Mouse (Mus musculus) cerebellum, adult 18-20 months (tissue): Measurements from ENCODE around the gene Gm10134.
A peak's percentile ranks its signal among the peaks of the same experiment; 100 is the strongest.

Source experiments
- DNase-seq, 2 experiments: peaks; one replicate each; pipeline ENCODE4 v3.0.0; 2021

Gene Gm10134

DNA sequence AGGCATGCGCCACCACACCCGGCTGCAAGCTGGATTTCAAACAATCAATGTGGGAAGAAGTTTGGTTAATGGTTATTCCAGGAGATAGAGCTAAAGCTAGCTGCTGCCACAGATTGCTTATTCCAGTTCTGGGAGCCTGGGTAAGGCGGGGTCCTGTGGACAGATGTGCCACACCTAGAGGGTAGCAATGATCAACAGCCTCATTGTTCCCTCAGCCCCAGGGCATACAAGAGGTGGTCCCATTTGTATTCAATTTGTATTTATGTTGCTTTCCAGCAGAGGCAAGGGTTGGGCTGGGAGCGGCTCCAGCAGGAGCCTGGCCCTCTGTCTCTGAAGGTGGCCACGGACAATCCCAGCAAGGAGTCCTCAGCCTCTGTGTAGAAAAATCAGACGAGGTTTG lies 396 bp downstream of the Gm10134 start:
- DNase-seq = no peak

DNA sequence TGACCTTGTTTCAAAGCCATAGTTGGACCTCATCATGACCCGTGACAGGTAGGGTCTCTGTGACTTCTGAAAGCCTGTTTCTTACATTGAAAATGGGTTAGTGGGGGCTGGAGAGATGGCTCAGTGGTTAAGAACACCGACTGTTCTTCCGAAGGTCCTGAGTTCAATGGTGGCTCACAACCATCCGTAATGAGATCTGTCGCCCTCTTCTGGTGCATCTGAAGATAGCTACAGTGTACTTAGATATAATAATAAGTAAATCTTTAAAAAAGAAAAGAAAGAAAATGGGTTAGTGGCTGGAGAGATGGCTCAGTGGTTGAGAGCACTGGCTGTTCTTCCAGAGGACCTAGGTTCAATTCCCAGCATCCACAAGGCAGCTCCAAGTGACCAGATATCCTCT lies 5.7 kb downstream of the Gm10134 start:
- DNase-seq = peak; percentile 8

DNA sequence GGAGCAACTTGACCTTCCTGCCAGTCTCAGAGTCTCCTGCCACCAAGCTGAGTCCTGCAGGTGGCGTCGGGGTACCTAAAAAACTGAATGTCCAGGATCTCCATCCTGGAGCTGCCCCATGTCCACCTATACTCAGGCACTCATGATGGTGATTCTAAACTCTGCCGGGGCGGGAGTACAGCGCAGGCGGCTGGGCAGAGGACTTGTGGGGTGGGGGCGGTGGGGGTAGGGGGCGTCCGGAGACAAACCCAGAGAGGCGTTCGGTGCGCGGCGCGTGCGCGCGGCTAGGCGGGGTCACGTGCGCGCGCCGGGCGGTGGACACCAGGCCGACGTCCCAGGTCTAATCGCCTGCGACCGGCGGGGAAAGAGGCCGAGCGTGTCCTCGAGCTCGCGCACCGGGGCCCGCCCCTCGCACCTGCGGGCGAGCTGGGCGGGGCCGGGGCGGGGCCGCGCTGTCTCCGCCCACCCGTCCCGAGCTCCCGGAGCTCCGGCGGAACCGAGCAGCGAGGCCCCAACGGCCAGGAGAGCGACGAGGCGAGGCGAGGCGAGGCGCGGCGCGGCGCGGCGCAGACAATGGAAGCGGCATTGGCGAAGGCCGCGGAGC lies 7.0 kb downstream of the Gm10134 start, which contains the start of gene Ralgds:
Ralgds (plus strand) TSS at position 328 of the 604 bp plus-strand sequence.
- peak; percentile 84 to 88 for DNase-seq

DNA sequence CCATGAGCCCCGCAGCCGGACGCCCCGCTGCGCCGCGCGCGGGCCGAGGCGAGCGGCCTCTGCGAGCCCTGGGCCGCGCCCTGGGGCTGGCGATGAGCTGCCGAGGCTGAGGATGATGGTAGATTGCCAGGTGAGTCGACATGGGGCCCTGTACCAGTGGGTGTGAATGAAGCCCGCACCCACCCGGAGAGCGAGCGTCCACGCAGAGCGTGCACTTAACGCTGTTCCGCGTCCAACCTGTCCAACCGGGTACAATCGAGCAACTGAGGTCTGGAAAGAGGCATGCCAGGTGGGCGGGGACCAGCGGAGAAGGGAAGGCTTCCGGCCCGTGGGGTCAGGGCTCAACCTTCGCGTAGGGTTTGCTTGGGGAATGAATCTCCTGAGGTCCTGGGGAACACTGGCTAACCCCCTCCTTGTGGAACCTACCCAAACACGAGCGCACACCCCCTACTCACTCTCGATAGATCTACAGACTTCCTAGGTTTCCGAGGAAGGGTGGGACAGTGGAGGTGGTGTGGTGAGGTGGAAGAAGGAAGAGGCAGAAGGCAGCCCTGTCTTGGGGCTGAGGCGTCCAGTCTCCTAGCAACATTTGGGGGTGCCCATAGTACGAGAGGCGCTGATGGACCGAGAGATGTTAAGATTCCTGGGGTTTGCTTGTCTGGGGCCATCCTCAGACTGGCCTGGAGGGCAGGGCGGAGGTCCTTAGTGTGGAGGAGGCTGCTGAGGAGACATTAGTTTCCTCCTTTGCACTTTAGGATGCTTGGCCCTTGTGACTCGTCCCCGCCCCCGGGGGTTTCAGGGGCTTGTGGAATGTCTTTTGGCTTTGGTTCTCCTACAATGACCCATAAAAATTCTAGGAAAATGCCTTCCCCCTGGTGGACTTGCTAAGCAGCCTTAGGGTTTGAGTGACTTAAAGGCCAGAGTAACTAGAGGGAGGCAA lies 7.8 kb downstream of the Gm10134 start:
- DNase-seq = peak; percentile 50 to 62

DNA sequence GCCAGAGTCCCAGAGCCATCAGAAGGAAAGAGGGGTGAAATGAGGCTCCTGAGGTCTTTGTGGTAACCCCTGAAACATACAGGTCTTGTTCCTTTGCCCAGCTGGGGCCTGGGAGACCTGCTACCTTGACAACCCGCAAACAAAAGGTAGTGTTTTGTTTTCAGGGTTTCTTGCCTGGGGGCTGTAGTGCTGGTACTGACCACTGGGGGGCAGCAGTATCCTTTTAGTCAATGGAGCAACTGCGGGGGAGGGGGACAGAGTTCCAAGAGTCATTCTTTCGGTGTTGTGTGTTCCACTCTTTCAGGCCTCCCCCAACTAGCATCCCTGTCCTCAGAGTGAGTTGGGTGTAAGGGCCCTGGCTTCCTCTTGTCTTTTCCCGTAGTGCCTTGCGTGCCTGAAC lies 8.6 kb downstream of the Gm10134 start:
- peak; percentile 84 to 93 for DNase-seq

DNA sequence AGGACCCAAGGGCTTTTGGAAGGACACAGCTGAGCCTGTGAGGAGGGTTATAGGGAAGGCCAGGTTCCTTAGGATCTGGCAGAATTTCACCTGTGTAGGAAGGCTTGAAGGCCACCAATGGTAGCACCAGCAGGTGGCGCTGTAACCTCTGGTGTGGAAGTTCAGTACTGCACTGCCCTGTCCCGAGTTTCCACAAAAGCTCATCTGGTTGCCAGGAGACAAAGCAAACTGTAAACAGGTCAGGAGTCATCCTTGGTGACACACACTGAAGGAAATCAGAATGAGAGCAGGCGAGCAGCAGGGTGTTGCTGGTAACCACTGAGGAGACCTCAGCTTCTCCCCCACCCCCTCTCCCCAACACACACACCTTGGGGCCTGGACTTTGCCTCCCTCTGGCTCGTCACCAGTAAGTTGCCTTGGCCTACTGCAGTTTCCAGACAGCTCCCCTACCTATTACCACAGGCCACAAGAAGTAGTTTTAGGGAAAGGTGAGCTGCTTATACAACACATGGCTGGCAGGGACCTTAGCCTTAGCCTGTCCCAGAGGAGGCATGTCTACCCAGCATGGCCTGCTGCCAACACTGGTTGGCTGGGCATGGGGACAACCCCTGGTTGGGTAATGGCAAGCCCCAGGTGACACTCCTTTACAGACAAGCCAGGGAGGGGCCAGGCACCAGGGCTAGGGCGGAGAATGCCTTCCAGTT lies 11.5 kb downstream of the Gm10134 start:
- DNase-seq = peak; percentile 75 to 84

DNA sequence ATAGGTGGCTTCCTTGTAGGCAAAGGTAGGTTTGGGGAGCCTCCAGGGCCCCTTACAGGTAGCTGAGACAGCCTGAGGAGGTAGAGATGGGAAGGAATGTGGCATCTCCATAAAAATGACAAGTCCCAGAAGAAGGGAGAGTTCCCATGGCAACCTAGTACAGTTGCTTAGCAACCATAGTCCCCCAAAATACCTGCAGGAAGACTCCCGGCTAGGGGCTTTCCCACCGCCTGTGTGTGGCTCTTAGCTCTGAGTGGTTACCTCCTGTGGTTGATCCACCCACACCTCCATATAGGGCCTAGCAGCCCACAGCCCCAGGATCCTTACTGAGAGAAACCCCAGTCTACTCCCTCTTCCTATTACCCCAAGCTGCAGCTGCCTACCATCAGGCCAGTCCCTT lies 12.3 kb downstream of the Gm10134 start:
- DNase-seq = no peak

DNA sequence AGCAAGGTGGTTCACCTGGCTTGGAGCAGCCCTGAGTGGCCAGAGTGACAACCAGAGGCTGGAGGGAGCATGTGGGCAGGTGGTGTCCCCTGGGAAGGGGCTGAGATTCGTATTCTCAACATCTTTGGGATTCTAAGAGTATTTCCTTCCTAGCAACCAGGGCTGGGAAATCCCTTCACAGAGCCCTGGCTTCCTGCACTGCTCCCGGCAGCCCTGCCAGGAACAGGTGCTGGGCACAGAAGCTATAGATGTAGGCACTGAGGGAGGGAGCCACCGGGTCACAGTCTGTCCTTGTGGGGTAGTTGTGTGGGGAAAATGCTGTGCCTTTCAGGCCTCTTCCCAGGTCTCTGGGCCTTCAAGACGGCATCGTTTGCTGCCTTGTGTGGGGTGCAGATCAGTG lies 14.7 kb downstream of the Gm10134 start:
- peak; percentile 74 to 82 for DNase-seq

DNA sequence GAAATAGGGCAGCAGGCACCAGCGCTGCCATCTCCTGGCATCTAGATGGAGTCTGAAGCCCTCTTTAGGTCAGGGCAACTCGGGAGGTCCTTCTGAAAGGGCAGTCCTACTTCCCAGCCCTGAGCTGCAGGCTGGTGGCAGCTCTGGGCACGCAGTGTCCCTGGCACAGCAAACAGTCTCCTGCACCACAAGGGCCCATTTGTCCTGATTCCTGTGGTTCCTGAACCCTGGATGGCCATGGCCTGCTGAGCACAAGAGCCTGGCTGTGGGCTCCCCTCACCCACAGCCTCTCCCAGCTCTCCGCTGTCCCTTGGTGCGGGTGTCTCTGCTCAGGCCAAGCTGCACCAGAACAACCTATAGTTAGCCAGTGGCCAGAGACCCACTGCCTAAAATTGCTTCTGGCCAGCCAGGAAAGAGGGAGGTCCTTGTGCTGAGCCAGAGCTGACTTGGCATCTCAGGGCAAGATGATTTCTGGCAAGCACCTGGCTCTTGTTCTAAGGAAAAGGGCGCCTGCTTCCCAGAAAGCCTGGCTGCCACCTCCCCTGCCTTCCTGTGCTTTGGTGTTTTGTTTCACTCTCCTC lies 15.8 kb downstream of the Gm10134 start:
- peak; percentile 68 to 73 for DNase-seq

DNA sequence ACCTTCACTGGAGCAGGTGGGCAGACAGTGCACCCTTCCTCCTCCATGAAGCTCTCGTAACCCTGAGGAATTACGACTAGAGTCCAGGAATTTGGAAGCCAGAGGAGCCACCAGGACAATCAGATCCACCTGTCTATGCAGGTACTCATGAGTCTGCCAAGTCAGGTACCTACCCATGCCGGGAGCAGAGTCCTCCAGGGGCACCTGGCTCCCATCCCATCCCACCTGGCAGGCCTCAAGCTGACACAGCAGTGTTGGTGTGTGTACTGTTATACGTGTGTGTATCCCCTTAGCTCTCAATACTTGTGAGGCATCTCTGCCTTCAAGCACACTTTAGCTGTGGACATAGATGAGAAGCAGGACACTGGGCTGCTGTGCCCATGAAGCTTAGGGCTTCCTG lies 16.3 kb downstream of the Gm10134 start:
- DNase-seq = peak; percentile 51 to 57

DNA sequence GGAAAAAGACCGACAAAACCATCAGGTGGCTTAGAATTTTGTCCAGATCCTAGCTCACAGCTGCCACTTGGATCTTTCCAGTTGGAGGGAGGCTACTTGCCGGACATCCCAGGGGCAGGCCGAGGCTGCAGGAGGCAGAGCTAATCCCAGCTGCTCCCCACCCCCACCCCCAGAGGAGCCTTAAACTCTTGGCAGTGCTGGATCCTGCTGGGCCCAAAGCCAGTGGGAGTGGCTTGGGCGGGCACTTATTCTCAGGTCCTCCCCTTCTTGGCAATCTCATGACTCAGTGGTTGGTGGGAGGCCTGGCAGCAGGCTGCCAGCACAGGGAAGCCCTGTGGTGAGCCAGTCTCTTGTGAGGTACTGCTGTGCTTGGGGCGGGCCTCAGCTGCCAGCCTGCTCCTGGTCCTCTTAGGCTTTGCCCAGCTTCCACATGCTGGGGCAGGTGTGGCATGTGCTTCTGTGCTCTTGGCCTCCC lies 17.8 kb downstream of the Gm10134 start:
- peak; percentile 78 to 82 for DNase-seq

DNA sequence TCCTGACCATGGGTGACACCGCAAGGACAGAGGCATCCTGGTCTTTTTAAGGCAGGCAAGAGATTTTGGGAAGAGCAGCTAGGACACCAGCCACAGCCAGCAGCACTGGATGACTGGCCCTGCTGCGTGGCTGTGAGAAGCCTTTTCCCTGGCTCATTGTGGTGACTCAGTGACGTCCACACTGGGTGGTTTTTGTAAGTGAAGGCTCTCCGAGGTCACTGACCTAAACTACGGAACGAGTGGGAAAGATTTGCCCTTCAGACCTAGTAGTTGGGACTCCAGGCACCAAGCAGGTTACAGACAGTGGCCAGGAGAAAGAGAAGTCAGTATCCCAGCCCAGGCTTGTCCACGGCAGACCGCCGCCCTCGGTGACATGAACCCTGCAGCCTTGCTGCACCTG lies 18.5 kb downstream of the Gm10134 start:
- DNase-seq = peak; percentile 13 to 33

DNA sequence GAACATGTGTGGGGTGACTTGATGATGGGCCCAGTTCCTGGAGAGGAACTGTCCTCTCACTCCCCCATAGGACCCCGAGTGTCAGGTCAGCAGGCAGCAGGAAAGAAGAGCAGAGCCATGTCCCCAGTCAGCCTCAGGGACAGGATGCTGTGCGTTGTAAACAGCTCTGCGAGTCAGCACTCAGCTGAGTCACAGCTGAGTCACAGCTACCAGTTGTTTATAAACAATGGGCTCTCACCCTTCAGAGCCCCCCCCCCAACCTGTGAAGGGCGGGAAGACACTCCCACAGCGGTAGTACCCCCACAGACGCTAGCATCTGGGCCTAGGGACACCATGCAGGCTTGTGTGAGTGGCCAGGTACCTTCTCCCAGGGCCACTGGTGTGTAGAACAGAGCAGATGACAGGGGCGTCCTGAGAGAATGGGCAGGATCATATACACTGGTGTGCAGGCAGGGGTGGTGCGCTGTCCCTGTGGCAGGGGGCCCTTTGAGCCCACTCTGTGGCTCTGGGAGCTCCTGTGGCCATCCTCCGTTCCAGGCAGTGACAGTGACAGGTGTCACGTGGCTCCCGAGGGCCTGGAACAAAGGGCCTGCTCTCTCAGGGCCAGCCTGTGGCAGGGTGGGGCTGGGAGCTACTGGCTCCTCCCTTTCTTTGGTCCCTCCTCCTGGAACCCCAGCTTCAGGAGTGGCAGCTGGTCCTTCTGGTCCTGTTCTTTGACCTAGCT lies 19.5 kb downstream of the Gm10134 start:
- DNase-seq = peak; percentile 66 to 79

DNA sequence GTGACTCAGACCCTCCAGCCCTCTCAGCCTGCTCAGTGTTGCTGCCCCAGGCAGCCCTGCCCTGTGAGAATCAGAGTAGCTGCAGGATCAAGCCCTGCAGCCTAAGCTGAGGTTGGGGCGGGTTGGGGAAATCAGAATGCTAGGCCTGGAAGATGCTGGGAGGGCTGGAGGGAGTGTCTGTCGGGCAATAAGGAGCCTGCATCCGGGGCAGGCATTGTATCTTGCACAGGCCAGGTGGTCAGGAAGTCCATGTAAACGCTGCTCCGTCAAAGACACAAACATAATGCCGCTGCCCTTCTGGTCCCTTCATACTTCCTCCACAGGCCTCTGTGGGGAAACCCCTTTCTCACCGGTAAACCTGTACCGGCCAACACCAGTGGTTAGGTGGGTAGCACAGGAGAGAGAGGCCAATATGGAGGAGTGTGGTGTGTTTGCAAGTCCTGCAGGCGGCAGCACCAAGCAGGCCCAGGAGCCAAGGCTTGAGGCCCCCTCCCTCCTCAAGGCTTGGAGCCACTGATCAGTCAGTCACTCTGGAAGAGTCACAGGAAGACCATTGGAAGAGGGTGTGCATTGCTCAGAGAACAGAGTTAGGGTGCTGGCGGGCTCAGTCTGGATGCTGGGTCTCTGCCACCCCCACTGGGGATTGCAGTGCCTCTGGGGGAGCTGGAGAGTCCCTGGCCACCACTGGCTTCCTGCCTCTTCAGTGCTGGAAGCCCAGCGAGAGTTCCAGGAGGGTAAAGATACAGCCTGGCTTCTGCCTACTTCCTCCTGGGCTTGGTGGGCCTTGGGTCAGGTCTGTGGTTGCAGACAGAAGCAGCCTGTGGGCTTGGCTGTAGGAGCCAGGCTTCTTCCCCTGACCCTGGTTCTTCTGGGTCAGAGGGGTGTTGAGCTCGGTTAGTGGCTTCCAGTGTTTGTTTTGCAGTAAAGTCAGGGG lies 20.3 kb downstream of the Gm10134 start:
- DNase-seq = peak; percentile 38 to 41

DNA sequence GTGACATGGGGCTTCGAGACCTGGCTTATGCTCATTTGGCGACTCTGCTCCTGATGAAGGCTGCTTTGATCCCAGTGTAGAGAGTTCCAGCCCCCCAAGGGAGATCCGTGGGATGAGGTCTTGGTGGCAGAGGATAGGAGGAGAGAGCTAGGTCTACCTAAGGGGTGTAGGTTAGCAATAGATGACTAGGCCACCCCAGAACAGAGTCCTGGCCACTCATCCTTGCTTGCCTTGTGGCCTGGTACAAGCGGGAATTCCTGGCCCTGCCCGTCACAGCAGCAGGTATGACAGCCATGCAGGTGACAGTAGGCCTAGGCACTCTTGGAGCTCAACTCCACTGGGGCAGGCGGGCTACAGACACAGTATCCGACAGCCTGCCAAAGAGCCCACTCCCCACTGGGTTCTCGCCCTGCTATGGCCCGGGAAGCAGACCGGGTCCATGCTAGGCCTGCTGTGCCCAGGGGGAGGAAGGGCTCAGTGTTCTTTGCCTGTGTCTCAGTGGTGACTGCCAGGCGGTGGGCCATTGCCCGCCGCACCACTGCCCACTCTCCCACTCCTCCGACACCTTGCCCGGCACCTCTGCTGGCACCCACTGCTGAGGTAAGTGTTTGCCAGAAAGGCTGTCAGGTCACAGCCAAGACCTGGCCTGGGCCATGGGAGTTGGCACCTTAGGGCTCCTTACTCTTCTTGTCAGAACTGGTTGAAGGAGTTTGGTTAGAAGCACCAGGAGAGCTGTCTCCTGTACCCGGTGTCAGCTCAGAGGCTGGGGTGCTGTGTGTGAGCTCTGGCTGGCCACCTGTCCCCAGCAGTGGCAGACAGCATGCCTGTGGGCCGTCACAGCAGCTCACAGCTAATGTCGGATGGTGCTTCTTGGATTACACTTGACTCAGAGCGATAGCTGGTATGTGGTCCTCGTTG lies 21.8 kb downstream of the Gm10134 start:
- peak in 1 of 2 experiments; percentile 12 for DNase-seq

DNA sequence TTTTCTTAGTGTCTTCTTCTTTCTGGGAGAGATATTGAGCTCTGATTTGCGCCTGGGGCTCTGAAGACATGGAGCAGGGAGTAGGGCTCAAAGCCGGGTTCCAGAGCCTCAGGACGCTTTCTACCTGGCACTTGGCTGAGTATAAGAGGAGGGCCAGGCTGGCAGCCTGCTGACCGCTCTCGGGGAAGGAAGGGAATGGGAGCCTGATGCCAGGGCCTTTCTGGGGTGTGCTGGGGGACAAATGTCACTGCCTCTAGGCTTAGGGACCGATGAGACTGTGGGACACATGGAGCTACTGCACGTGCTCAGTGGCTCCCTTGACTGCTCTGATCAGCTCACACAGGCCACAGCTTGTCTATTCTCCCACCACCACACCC lies 22.4 kb downstream of the Gm10134 start:
- peak in 1 of 2 experiments; percentile 52 for DNase-seq

DNA sequence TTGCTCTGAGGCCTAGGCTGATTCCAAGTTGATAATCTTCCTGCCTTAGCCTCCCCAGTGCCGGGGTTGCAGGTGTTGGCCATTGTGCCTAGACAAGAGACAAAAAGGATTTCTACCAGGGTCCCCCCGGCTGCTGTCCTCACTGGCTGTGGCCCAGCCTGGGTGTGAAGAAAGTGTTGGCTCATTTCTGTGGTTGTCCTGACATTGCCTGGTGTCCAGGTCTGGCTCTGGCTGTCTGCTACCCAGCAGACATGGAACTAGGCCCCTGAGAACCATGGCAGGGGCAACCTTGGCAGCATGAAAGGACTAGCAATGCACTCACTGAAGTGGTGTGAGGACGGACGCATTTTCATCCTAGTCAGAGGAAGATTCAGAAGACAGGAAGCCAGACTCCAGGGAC lies 24.0 kb downstream of the Gm10134 start:
- DNase-seq = no peak

DNA sequence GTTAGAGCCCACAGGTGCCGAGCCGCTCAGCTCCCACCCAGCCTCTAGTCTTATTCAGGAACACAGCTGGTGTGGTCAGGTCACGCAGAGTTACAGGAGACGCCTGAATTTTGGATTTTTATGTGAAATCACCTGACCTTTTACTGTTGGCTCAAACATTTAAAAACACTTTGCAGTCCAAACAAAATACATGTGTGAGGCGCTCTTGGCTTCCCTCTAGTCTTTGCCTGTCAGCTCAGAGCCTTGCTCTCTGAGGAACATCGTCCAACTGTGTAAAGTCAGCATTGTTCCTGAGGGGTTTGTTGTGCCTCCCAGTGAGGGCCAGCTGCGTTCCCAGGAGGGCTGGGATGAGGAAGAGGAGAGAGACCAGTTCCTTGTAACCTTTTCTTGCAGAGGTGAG lies 24.4 kb downstream of the Gm10134 start:
- DNase-seq = no peak

DNA sequence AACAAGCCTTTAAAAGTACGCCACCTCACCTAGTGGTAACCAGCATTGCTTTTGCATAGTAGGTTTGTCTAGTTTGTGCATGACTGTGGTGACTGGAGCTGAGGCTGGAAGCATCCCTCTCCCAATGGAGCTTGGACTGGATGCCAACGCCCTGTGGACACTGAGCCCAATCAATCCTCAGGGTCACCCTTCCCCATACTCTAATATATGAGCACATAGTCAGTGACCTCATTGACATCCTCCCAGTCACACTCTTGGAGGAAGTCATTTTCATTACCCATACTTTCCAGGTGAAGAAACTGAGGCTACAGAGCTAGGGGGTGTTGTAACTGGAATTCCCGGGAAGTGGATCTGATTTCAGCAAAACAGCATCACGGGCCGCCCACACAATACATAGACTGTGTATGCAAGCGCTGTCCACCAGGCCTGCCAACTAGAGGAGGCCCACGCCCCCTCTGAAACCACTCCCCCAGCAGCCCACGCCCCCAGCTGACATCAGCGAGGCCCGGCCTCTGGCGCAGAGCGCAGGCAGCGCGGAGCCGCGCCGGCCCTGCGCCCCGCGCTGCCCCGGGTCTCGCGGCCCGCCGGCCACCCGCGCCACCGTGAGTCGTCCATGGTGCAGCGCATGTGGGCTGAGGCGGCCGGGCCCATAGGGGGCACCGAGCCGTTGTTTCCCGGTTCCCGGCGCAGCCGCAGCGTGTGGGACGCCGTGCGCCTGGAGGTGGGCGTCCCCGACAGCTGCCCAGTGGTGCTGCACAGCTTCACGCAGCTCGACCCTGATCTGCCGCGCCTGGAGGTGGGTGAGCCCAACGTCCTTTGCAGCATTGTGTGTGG lies 27.3 kb downstream of the Gm10134 start:
- peak; percentile 89 to 93 for DNase-seq
